Mouse (Mus musculus): Measurements from ENCODE around the gene Gfra1.
A peak's percentile ranks its signal among the peaks of the same experiment; 100 is the strongest.

Gfra1 gene

DNA sequence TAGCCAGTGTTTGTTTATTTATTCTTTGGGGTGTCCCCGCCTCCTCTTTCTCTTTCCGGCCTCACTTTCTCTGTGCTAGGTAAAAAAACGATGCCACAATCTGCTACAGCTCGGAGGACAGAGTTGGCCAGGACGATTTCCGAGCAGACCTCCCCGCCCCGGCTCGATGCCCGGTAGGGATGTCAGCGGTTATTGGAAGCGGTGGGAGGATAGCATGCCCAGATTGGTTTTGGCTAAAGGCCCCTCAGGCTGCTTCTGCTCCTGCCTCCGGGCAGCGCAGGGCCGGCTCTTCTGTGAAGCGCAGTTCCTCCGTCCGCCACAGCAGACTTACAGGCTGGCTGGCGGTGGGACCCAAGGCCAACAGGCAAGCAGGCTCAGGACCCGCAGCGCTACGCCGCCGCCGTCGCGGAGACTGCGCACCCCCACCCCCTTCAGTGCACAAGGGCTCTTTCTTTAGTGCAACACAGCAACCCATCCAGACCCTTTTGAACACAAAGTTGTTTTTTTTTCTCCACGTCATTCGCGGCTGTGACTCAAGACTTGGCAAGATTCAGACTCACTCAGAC, at the start of gene Gfra1:
TSS of gene Gfra1 (minus strand) at position 414 of the 566 bp plus-strand sequence.
- peak; percentile 25 for DNase-seq (ENCODE audit: low read depth)

DNA sequence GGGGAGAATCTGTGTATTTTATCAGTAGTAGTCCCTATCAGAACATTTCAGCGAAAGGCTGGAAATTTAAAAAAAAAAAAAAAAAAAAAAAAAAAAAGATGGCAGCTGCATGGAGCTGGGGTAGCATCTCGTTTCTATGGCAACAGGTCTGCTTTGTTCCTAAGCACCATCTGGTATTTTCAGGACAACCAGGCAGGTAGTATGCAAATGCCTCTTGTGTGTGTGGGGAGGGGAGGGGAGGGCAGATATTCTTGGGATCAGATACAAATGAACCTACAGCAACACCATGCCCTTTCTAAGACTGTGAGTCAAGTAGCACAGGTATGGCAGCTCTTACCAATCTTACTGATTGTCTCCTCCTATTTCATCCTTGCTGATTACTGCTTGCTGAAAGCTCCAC, 44.3 kb upstream of the Gfra1 start:
- no peak for DNase-seq (ENCODE audit: low read depth)

GRCm38 (mm10) chr19:58499420-58499966, 43.8 kb upstream of the Gfra1 start:
- DNase-seq (ENCODE audit: low read depth) = no peak

DNA sequence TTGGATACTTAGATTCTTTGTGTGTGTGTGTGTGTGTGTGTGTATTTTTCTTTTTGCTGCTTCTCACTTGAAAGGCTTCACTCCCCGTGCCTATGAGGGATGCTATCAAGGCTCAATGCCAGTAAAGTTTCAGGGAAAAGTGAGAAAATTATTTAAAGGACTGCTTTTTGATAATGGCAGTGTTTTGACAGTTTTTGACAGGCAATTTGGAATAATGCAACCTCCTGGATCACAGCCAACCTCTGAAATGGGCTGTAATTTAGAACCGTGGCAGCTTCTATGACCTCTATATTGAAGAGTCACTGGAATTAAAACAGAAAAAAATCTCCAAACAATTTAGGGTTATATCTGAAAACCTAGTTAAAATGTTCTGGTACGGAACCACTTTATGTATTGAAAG, 41.4 kb upstream of the Gfra1 start:
- DNase-seq (ENCODE audit: low read depth) = no peak

DNA sequence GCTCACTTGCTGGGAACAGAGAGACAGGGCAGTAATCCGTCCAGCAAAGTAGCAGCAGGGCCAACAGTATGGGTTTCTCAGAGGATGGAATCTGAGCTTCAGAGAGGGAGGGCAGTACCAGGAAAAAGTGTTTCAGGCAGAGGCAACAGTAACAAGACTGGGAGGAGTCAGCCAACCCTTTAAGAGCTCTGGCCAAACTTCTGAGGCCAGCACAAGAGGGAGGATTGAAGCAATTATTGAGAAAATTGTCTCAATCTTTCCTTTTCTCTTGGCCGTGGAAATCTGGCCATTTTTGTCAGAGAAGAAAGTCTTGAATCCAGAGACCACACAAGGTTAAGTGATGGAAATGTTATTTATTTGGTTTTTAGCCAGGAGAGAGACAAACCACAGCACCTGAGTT, 31.0 kb upstream of the Gfra1 start:
- no peak for DNase-seq (ENCODE audit: low read depth)

DNA sequence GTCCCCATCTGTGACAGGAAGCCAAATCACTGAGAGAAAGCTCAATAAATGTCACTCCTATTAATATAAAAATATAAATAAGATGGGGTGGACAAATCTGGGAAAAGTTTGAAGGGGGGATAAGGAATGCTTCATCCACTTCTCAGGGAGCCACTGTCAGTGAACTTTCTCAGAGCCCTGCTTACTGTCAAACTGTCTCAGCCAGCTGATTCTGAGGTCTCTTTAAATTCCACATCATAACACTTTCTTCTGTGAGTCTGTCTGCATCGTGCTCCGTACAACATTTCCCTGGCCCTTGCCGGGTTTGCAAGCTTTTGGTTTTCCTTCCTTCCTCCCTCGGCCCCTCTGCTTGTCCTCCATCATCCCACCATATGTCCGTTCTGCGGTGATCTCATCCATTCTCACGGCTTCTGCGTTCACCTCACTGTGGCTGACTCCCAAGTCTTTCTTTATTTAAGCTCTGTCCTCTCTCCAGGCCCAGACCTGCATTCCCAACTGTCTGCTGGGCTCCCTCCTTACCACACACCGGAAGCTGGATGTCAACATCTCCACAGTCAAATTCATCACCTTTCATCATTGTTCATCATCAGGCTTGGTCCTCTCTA, 26.8 kb upstream of the Gfra1 start:
- DNase-seq (ENCODE audit: low read depth) = no peak

- no peak for DNase-seq (ENCODE audit: low read depth)
Measured at GRCm38 (mm10) chr19:58474251-58474650, 18.5 kb upstream of the Gfra1 start.

DNA sequence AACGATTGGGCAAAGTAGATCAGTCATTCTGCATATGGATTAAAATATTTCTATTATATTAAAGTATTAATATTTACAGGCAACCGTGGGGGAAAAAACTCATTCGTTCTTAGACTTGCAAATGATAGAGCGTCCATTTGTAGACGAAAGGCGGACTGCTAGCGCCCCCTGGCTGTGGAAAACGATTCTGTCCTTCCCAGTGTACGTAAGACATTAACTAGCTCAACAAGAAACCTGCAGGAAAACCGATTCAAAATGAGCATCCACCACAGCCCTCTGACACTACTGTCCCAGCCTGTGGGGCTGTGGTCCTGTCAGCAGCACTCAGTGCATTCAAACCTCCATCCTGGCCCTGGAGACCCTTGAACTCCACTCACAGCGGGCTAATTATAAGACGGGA, 13.7 kb upstream of the Gfra1 start:
- peak; percentile 76 for DNase-seq (ENCODE audit: low read depth)

DNA sequence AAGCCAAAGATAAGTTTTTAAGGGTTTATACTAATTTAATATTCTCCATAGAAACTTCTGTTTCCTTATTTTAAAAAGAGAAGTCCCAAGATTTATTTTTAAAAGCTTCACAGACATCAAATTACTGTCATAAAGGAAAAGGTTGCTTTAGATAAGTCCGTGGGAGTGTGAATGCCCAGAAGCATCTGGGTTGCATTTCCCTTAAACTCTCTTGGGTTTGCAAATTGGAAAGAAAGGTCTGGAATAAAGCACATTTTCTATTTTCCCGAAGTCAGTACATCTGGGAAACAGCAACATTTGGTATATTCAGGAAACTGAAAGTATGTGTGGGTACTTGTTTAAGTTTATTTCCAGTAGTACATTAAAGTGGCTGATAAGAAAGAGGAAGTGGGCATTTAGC, 12.6 kb upstream of the Gfra1 start:
- no peak for DNase-seq (ENCODE audit: low read depth)

DNA sequence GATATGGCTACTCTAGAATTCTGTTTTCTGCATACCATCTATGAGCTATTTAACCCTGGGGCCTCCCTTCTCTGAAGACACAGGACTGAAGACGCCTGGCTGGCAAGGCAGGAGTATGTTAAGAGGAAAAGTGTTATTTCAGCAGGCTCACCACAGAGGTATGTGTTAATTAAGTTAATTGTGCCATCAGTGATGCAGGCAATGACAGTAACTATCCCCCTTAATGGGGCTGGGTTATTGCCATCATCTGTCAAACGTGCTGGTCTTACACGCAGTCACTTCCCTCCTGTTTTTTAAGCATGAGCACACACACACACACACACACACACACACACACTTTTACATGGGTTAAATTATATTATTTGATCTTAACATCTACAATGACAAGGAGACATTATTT, 8.0 kb upstream of the Gfra1 start:
- no peak for DNase-seq (ENCODE audit: low read depth)

DNA sequence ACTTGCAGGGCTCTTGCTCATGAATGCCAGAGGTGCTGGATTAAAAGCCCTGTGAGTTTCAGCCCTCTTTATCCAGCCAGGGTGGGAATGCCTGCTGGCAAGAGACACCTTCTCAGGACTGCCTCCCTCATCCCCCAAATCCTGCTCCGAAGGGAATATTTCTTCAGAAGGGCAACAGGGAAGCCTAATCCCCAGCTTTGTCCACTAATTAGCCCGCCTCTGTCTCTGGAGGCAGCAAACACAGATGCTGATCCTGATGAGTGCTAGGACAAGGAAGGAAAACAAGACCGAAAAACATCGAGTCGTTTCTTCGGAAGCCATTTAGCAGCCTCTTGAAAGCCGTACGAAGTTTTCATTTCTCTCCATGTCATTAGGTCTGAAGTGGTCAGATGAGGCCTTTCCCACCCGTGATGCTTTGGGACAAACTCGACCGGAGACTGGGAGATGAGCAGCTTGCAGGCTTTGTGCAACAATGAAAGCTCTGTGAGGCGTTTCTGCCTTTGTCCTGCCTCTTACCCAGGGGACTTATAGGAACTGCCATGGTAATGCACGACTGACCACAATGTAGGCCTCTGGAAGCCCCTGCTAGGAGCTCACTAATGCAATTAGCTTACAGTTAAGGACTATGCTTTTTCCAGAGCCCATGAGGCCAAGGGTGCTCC, 4.8 kb upstream of the Gfra1 start:
- no peak for DNase-seq (ENCODE audit: low read depth)

DNA sequence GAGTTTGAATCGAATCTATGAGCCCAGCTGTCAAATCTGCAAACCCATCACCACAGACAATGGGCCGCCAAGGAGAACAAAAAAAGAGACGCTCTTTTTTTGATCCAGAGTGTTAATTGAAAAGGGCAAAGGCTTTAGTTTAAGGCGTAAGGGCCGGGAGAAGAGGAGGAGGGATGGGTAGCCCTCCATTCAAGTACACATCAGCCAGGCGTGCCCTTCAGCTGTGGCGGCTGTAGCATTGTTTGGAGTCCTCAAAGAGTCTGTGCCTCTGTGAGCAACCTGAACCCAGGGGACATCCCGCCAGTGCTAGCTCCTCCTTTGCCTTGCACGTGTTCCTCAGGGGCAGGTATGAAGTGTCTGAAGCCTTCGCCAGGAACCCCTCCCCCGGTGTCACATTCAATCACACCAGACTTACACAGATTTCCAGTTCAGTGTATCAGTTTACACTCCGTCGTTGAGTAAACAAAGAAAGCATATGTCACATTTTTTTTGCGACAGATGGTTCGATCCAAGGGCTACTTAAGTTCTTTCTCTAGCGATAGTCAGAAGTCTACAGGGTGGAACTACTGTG, 867 bp upstream of the Gfra1 start:
- DNase-seq (ENCODE audit: low read depth) = no peak

- no peak for DNase-seq (ENCODE audit: low read depth)
Measured at GRCm38 (mm10) chr19:58455061-58455495, 631 bp downstream of the Gfra1 start.

DNA sequence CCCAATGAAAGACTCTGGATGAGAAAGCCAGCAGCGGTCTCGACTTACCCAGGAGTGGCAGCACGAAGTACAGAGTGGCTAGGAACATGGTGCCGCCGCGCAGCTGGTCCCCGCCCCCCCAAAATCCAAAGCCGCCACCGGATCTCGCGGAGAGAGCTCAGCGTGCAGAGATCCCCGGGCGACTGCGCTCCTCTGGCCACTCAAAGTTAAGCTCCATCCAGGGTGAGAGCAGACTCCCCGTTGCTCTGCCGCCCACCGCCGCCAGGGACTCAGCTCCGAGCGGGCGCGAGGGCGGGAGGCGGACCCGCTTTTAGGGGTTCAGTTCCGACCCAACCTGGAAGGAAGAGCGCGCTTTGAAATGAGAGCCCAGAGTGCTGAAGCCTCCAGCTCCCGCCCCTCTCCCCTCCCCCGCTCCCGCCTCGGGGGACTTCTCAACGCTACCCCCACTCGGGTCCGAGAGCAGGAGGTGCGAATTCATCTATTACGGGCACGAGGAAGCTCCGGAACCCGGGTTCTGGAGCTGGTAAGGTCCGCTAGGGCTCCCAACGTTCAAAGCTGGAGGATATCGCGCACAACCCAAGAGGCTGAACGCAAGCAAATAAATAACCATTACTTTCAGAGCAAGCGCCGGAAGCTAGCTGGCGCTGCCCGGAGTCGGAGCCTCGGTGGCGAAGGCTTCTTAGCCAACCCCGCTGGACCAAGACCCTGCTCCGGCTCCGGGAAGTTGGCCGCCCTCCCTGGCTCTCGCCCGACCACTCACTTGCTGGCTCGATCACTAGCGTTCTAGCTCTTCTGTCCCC, 1.2 kb downstream of the Gfra1 start:
- DNase-seq (ENCODE audit: low read depth) = peak; percentile 42

DNA sequence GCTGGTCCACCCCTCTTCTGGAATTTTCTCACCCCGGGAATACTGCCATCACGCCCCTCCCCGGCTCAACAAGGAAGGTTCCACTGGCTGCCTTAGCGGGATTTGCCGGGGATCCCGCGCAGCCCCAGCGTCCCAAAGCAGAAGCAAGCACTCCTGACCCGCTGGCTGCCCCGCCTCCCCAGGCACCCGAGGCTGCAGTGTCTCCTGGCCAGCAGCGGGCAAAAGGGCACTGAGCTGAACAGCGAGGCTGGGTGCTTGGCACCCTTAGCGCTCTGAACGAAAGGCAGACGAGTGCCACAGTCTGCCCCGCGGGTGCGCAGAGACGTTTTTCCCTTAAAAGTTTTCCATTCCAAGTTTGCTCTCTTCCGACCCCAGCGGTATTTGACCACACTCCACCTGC, 2.1 kb downstream of the Gfra1 start:
- DNase-seq (ENCODE audit: low read depth) = no peak

DNA sequence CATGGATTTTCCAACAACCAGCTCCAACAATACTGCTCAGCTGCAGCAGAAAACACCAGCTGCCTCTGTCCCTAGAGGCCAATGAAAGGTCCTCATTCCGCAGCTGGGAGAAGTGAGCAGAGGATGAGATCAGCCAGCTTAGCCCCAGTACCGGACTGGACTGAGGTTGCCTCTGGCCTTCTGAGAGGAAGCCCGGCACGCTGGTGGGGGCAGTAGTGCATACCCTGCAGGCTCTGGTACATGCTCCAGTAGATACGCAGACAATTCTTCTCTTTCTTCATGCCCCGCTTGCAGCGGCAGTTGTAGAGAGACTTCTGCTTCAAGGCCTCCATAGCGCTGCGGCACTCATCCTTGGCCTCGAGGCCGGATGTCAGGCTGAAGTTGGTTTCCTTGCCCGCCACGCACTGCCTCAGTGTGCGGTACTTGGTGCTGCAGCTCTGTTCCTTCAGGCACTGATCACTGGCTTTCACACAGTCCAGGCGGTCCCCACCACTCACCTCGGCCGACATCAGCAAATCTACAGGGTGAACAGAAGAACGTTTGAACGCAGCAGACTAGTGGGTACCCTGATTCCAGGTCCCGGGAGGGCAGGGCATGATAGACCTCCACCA, 2.7 kb downstream of the Gfra1 start:
- no peak for DNase-seq (ENCODE audit: low read depth)

- no peak for DNase-seq (ENCODE audit: low read depth)
Measured at GRCm38 (mm10) chr19:58452178-58452819, 3.4 kb downstream of the Gfra1 start.

GRCm38 (mm10) chr19:58451323-58451722, 4.4 kb downstream of the Gfra1 start:
- no peak for DNase-seq (ENCODE audit: low read depth)

GRCm38 (mm10) chr19:58450716-58451115, 5.0 kb downstream of the Gfra1 start:
- DNase-seq (ENCODE audit: low read depth) = no peak

GRCm38 (mm10) chr19:58442785-58443732, 12.7 kb downstream of the Gfra1 start:
- DNase-seq (ENCODE audit: low read depth) = peak; percentile 40

All from induced T-regulatory cell, adult 2 months (primary cell).